Mouse (Mus musculus) embryonic facial prominence, embryonic 14.5 days (tissue): ENCODE data around the gene Sphk2. TPM values are rescaled to one million over a fixed set of nuclear protein-coding genes. Genes with fewer than 3 reads are reported as not detected.
"Not testable (repeated sequence)": the region's sequence is repeated elsewhere in the genome, so short reads cannot be mapped to it uniquely, and the experiment has no call there.

Source experiments
- ATAC-seq: fragments of 200-750 bp; cut with Nextera tagmentation; 2 replicates; pipeline ENCODE4 v1.8.0; 2017; ENCODE audit warnings: low read depth, moderate number of reproducible peaks, moderate TSS enrichment
- DNase-seq: peaks from one replicate; pipeline ENCODE4 v3.0.0-alpha.2; 2015; ENCODE audit warnings: low spot score
- H3K27ac ChIP-seq: fragments of 300-500 bp; sonication (generic); replicated peaks from 2 replicates; pipeline ENCODE4 v1.5.1; 2014; ENCODE audit warnings: low read depth, mild to moderate bottlenecking, low read length, moderate library complexity
- H3K27me3 ChIP-seq: fragments of 300-500 bp; sonication (generic); replicated peaks from 2 replicates; pipeline ENCODE4 v1.6.1; 2014; ENCODE audit warnings: low read length; ENCODE audit not compliant: control insufficient read depth, insufficient read depth
- H3K36me3 ChIP-seq: fragments of 300-500 bp; sonication (generic); 2 replicates; pipeline ENCODE4 v1.6.1; 2014; ENCODE audit warnings: low read length, mixed read lengths; ENCODE audit not compliant: control insufficient read depth, insufficient read depth
- H3K4me1 ChIP-seq: fragments of 300-500 bp; sonication (generic); 2 replicates; pipeline ENCODE4 v1.6.1; 2014; ENCODE audit warnings: antibody characterized with exemption, low read length; ENCODE audit not compliant: control insufficient read depth, insufficient read depth
- H3K4me2 ChIP-seq: fragments of 300-500 bp; sonication (generic); 2 replicates; pipeline ENCODE4 v1.6.1; 2014; ENCODE audit warnings: low read depth, mild to moderate bottlenecking, low read length, moderate library complexity, mixed read lengths
- H3K4me3 ChIP-seq: fragments of 300-500 bp; sonication (generic); 2 replicates; pipeline ENCODE4 v1.5.1; 2014; ENCODE audit warnings: low read depth, mild to moderate bottlenecking, low read length
- H3K9ac ChIP-seq: fragments of 300-500 bp; sonication (generic); 2 replicates; pipeline ENCODE4 v1.6.1; 2014; ENCODE audit warnings: low read depth, mild to moderate bottlenecking, low read length, moderate library complexity, mixed read lengths
- H3K9me3 ChIP-seq: fragments of 300-500 bp; sonication (generic); 2 replicates; pipeline ENCODE4 v1.6.1; 2016; ENCODE audit warnings: low read length; ENCODE audit not compliant: control insufficient read depth
- whole genome bisulfite sequencing: fragments of 180-500 bp; shearing (Covaris S2); extraction: QIAGEN DNeasy Blood & Tissue Kit; methylation state at CpG from one replicate; pipeline ENCODE4 v1.1.7; 2014; 5-methylcytosine and 5-hydroxymethylcytosine counted together
- polyA plus RNA-seq: library from polyadenylated mRNA; unstranded; fragments of >200 nt; fragmentation: Nextera tagmentation; extraction: Ambion mirVana; gene quantifications from 2 replicates; pipeline ENCODE4 v1.2.1, GENCODE M21; 2014

The Sphk2 gene
- polyA plus RNA-seq, 1 experiment from 2014 or later: 24.0 TPM

GRCm38 (mm10) chr7:45677627-45678295, 40.0 kb downstream of the Sphk2 start:
- H3K27me3 ChIP-seq: no peaks in the 10 kb centered on the region
- H3K27ac ChIP-seq: no peak overlapping the region
- no peak for ATAC-seq
- H3K4me2 ChIP-seq: no peak overlapping the region
- WGBS: 81% methylated on average over 7 of the region's 7 CpGs
- H3K4me3 ChIP-seq: no peak overlapping the region
- H3K36me3 ChIP-seq: no peaks in the 10 kb centered on the region
- DNase-seq: no peak
- H3K4me1 ChIP-seq: peaks cover 6% of the 10 kb centered on the region; the same call in 1 of the 2 replicates
- H3K9me3 ChIP-seq: no peaks in the 10 kb centered on the region
- H3K9ac ChIP-seq: no peak overlapping the region

- ATAC-seq (no peak), DNase-seq (no peak)
- H3K27me3 ChIP-seq: no peaks in the 10 kb centered on the region
- WGBS: 94% methylated on average over 9 of the region's 9 CpGs
- no peaks in the 10 kb centered on the region for H3K36me3 ChIP-seq
- no peak overlapping the region for H3K4me3 ChIP-seq
- no peak overlapping the region for H3K4me2 ChIP-seq
- no peak overlapping the region for H3K27ac ChIP-seq
- H3K4me1 ChIP-seq: peaks cover 9% of the 10 kb centered on the region; the same call in 1 of the 2 replicates
- H3K9me3 ChIP-seq: no peaks in the 10 kb centered on the region
- no peak overlapping the region for H3K9ac ChIP-seq
Measured at GRCm38 (mm10) chr7:45668921-45669320, 48.9 kb downstream of the Sphk2 start.

GRCm38 (mm10) chr7:45667761-45668160, 50.0 kb downstream of the Sphk2 start:
- Histone ChIP-seq H3K4me2 (no peak overlapping the region), H3K9ac (no peak overlapping the region), H3K4me3 (no peak overlapping the region), H3K9me3 (no peaks in the 10 kb centered on the region), H3K27me3 (no peaks in the 10 kb centered on the region), H3K36me3 (no peaks in the 10 kb centered on the region), H3K4me1 (peaks cover 9% of the 10 kb centered on the region; the same call in 1 of the 2 replicates), H3K27ac (no peak overlapping the region)
- DNase-seq (peak; percentile 69), ATAC-seq (no peak)
- 68% methylated on average over 14 of the region's 14 CpGs for WGBS

- no peaks in the 10 kb centered on the region for H3K9me3 ChIP-seq
- H3K4me1 ChIP-seq: peaks cover 9% of the 10 kb centered on the region; the same call in 1 of the 2 replicates
- H3K27ac ChIP-seq: no peak within 1 kb of the TSS
- H3K4me2 ChIP-seq: no peak within 1 kb of the TSS
- ATAC-seq (no peak), DNase-seq (no peak)
- no peak within 1 kb of the TSS for H3K4me3 ChIP-seq
- WGBS: 77% methylated on average over 7 of the region's 7 CpGs
- no peaks in the 10 kb centered on the region for H3K36me3 ChIP-seq
- H3K27me3 ChIP-seq: no peaks in the 10 kb centered on the region
- H3K9ac ChIP-seq: peak within 1 kb of the TSS; percentile 30; the same call in 1 of the 2 replicates
Measured at GRCm38 (mm10) chr7:45666161-45666560, 51.6 kb downstream of the Sphk2 start, which contains the start of gene Fut2. TSS of gene Fut2 (minus strand) at chr7:45666394.

- H3K9me3 ChIP-seq: no peaks in the 10 kb centered on the region
- peaks cover 9% of the 10 kb centered on the region; the same call in 1 of the 2 replicates for H3K4me1 ChIP-seq
- no peaks in the 10 kb centered on the region for H3K27me3 ChIP-seq
- H3K4me2 ChIP-seq: no peak overlapping the region
- DNase-seq: peak; percentile 59
- no peak overlapping the region for H3K27ac ChIP-seq
- ATAC-seq: peak; percentile 68
- H3K4me3 ChIP-seq: no peak overlapping the region
- peak overlapping the region; percentile 30; the same call in 1 of the 2 replicates for H3K9ac ChIP-seq
- 47% methylated on average over 13 of the region's 13 CpGs for WGBS
- H3K36me3 ChIP-seq: no peaks in the 10 kb centered on the region
Measured at GRCm38 (mm10) chr7:45665303-45666138, 52.3 kb downstream of the Sphk2 start.

GRCm38 (mm10) chr7:45661702-45662101, 56.1 kb downstream of the Sphk2 start:
- 90% methylated on average over 6 of the region's 6 CpGs for WGBS
- H3K27me3 ChIP-seq, ATAC-seq, H3K9ac ChIP-seq, H3K4me2 ChIP-seq, H3K27ac ChIP-seq, H3K4me3 ChIP-seq, H3K9me3 ChIP-seq, DNase-seq, H3K4me1 ChIP-seq, H3K36me3 ChIP-seq: not testable (repeated sequence)

- 0 out of 2 replicates have a peak, but pooled peaks cover 6% of the 10 kb centered on the region for H3K9me3 ChIP-seq
- H3K27me3 ChIP-seq: no peaks in the 10 kb centered on the region
- DNase-seq: no peak
- H3K4me1 ChIP-seq: peaks cover 9% of the 10 kb centered on the region; the same call in 1 of the 2 replicates
- no peak for ATAC-seq
- no peak overlapping the region for H3K9ac ChIP-seq
- H3K4me2 ChIP-seq: no peak overlapping the region
- WGBS: 72% methylated on average over 11 of the region's 11 CpGs
- no peaks in the 10 kb centered on the region for H3K36me3 ChIP-seq
- no peak overlapping the region for H3K4me3 ChIP-seq
- no peak overlapping the region for H3K27ac ChIP-seq
Measured at GRCm38 (mm10) chr7:45660746-45661478, 56.9 kb downstream of the Sphk2 start.
